Mouse (Mus musculus): ENCODE data around the gene Tnrc6a.

The Tnrc6a gene

DNA sequence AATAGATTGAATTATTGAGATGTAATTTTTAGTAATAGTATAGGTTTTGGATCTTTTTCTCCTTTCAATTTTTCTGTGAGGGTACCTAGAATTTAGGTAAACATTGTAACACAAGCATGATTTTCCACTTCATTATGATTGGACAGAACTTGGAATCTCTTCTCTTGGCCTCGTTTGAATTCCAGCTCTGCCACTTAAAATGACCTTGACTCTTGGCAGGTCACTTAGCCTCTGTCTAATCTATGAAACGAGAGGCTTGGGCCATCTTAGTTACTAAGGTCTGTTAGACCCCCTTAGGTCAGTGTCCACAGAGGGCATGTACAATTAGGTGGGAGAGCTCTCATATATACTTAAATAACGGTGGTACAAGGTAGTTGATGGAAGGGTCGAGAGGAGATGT is 2.4 kb downstream of the Tnrc6a start:
- DNase-seq: no peak

DNA sequence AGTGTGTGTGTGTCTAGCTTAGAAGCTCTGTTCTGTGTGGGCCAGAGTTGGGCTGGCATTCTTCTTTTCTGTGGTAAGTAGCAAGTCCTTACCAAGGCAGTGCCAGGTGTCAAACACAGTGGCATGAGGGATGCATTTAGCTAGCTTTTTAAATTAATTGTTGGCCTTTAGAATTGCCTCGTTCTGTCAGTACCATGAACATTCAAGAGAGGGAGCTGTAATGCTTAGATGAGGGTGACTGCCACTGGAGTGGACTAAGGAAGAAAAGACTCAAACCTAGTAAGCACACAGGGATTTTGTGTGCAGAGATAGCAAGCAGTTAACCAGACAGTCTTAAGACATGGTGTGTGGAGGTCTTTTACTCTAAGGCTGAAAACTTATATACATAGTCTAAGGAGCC is 3.6 kb downstream of the Tnrc6a start:
- no peak for DNase-seq

DNA sequence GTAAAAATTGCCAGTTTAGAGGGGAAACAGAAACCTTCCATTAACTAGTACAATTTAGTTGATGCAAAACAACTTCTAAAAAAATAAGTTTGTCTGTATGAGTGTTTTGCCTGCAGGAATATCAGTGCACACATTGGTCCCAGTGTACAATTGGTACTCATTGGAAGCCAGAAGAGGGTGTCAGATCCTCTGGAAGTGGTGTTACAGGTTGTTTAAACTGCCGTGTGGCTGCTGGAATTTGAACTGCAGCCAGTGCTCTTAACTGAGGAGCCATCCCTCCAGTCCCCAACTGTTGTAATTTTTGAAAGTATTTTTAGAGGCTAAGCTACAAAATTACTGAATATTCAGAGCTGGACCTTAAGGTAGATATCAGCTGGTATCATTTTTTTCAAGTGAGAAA is 4.3 kb downstream of the Tnrc6a start:
- no peak for DNase-seq

DNA sequence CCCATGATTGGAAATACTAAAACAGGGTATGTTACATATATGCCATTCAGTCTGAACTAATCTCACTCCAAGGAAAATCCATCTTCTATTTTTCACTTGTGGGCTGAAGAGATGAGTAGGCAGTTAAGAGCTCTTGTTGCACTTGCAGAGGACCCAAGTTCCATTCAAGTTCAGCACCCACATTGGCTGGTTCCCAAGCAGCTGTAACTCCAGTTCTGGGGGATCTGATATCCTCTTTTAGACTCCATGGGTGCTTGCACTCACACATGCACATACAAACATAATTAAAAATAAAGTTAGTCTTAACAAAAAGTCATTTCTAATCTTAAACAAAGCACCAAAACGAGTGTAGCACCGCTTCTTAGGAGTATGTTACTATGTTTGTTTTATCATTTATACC is 5.4 kb downstream of the Tnrc6a start:
- DNase-seq: no peak

DNA sequence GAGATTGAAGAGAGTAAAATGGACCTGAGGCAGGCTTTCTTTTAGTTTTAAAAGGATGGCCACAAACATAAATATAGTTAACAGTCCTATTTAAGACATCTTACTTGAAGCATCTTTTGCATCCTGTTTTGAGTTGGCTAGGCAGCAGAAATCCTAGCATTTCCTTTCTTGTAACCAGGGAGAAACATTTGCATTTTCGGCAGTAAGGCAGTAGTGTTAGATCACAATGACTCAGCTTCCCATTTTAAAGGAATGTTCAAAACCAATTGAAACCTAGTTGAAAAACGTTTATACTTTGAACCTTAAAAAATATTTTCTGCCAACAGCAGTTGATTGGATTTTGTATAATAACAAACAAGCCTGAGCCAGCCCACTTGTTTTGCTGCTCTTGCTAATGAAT is 6.5 kb downstream of the Tnrc6a start:
- DNase-seq: no peak

DNA sequence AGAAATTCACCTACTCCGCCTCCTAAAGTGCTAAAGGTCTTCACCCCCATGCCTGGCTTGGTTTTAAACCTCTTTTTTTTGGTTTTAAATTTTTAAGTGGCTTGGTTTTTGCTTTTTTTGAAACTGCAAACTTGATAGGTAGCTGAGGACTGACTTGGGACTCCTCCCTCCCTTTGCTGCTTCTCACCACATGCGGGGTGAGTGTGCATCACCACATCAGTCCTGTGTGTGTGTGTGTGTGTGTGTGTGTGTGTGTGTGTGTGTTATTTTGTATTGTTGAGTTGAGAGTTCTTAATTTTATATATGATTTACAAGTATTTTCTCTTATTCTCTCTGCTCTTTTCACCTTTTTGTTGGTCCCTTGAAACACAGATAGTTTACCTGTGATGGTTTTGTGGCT is 8.7 kb downstream of the Tnrc6a start:
- no peak for DNase-seq

DNA sequence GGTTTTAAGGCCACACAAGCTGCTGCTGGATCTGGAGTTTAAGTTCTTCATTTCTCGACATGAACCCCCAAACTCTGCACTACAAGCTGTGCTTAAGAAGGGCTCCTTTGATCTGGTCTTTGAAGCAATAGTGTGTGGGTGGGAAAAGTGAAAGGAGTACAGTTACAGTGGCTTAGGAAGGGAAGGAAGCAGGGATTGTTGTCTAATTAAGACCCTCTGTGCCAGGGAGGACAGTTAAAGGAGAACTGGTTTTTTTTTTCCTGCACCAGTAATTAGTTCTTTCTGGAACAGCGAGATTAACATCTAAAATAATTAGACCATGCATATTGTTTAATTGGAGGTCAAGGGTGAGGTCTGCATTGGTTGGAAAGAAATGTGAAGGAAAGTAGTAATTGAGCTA is 11.2 kb downstream of the Tnrc6a start:
- DNase-seq: no peak

DNA sequence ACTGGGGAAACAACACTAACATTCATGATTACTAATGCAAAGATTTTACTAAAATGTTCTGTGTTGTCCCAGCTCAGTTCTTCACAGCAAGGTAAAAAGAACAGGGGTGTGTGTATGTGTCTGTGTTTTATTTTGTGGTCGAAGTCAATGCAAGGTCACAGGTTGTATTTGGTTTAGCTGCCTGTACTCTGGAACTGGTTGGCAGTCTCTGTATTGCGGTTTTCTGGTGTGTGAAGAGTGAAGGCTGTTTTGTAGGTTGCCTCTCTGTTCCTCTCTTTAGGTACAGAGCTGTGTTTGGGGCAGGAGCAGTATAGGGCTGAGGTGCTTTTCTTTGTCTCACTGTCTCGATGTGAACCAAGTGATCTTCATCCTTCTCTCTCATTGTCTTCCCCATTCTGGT is 12.0 kb downstream of the Tnrc6a start:
- no peak for DNase-seq

DNA sequence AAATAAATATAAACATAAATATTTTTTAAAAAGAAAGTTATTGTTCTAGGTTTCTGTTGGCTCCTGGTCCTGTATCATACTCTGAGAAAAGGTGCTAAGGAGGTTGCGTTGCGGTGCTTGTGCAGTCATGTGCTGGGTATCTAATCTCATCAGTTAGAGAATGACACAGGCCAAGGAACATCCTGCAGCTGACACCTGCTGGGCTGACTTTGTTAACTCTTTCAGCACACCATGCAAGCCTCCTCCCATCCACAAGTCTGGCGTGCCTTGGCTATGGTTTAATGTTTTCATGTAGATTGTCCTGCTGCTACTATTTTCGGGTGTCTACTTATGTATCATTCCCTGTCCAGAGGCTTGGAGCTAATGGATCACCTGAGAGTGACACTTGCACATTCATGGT is 14.3 kb downstream of the Tnrc6a start:
- DNase-seq: no peak

DNA sequence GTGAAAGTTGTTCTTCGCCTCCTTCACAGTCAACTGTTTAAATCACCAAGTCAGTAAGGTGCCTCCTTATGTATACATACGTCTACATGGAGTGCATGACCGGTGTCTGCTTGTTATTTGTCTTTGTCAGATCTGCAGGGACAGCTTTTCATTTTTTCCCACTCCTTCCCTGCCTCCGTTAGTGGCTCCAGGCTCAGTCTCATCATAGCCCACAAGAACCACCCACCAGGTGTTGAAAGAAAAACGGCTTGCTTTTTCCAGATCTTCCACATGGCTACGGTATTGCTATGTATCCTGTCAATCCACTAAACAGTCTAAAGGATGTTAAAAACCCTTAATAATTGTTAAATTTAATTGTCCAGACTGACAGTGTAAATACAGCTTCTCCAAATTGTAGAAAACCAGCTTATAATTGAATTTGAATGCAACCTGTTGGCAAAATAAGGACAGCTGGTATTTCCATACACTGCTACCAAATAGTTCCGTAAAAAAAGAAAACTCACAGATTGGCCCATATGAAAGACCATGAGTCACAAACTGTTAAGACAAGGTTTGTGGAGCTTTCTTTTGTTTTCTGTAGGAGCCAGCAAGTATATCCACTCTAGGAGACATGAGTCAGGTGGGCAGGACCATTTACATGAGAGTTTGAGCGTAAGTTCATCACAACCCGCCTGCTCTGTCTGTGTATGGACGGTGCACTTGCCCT is 22.6 kb downstream of the Tnrc6a start:
- DNase-seq: no peak

DNA sequence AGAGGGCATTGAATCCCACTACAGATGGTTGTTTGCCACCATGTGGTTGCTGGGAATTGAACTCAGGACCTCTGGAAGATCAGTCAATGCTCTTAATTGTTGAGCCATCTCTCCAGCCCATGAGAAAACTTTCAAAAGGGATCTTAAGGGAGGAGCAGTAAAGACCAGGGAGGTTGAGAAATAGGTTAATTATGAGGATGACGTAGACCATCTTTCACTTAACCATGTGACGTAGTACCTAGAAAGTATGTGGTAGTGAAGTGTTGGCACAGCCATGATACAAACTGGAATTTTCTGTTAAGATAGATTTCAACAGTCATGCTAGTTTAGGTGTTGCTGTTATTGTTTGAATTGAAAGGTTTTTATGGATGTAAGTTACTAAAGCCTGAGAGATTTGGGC is 24.1 kb downstream of the Tnrc6a start:
- no peak for DNase-seq

DNA sequence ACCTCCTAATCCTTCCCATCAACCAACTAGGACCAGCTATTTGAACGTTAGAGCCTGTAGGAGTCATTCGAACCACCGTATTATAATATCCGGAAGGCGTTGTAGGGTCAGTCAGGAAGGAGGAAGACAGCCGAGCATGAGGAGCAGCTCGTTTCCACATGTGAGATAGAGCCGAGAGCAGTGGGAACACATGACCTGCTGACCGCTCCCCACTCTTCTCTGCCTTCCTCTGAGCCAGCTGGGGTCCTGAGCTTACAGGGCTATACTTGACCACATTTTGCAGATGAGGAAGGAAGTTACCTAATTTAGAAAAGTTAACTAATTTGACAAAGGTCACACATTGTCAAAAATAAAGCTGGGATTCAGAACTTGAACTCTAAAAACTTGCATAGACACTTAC is 25.2 kb downstream of the Tnrc6a start:
- DNase-seq: no peak

DNA sequence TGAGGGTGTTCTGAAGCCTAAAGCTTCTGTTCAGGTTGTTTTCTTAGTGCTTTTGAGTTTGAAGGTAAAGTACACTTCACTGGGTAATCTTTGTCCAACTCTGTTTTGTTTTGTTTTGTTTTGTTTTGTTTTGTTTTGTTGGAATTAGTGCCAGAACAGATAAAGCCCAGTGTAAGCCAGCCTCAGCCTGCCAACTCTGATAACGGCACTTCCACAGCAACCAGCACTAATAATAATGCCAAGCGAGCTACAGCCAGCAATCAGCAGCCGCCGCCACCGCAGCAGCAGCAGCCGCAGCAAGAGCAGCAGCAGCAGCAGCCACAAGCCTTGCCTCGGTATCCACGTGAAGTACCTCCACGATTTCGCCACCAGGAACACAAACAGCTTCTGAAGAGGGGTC is 38.7 kb downstream of the Tnrc6a start:
- no peak for DNase-seq

DNA sequence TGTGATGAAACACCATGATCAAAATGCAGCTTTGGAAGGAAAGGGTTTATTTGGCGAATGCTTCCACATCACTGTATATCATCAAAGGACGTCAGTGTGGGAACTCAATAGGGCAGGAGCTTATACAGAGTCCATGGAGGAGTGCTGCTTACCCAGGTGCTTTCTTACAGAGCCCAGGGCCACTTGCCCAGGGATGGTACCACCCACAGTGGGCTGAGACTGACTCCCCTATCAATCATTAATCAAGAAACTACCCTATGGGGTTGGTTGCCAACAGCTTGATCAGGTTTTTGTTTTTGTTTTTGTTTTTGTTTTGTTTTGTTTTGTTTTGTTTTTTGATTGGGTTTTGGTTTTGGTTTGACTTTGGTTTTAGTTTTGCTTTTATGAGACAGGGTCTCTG is 43.8 kb downstream of the Tnrc6a start:
- no peak for DNase-seq

DNA sequence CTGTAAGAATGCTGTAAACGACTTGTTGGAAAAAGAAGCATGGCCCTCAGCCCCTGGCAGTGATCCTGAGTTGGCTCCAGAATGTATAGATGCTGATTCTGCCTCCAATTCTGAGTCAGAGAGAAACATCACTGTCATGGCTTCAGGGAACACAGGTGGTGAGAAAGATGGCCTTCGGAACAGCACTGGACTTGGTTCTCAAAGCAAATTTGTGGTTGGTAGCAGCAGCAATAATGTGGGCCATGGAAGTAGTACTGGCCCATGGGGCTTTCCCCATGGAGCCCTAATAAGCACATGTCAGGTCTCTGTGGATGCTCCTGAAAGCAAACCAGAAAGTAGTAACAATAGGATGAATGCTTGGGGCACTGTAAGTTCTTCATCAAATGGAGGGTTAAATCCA is 45.9 kb downstream of the Tnrc6a start:
- DNase-seq: no peak

DNA sequence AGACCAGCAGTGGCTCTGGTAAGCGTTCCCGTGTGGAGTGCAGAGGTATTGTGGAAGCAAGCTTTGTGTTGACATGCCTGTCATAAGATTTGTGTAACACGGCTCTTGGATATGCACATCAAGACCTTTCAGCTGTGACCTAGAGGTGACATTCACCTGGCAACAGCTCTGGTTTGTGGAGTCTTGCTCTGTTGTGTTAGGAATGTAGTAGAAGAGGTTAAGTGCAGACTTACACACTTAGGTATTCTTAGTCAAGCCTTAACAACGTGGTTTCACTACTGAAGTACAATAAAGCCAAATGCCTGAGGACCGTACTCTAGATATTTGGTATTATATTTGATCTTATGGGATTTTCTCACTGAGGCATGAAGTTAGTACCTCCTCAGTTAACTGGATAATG is 48.4 kb downstream of the Tnrc6a start:
- no peak for DNase-seq

DNA sequence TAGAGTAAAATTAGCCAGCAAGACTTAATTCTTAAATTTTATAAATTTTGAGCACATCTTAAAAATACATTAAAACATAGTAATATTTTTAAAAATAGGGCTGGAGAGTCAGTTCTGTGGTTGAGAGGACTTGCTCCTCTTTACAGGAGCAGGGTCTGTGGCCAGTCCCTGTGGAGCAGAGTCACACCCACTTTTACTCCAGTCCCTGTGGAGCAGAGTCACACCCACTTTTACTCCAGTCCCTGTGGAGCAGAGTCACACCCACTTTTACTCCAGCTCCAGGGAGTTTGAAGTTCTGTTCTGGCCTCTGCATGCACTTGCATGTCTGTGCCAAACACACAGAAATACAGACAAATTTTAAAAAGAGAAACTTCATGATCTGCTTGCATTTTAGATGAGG is 53.5 kb downstream of the Tnrc6a start:
- no peak for DNase-seq

DNA sequence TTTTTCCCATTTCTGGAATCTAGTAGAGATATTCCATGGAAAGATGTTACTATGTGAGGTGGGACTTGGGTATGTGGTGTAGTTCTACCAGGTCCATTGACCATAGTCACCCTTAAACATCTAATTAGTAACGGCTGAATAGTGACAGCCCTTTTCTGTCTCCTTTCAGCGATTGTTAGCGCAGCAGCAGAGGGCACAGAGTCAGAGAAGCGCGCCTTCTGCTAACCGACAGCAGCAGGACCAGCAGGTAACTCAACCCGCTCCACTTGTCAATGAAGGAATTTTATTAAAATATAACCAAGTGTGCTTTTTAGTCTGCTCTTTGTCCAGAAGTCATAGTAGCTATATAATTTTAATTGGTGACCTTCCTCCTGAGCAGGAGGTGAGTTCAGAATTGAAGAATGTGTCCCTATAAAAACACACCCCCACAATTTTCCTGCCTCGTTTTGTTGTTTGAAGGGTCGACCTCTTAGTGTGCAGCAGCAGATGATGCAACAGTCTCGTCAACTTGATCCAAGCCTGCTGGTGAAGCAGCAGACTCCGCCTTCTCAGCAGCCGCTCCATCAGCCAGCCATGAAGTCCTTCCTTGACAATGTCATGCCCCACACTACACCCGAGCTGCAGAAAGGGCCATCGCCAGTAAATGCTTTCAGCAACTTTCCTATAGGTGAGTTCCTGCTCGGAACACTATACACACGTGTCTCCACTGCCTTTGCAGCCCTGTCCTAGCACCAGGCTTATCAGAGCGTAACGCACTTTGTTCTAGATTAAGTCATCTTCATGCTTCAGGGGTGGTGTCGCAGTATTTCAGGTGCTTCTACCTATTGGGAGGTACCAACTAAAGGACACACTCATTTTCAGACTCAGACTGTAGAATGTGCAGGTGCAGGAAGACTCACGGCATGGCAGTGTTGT is 58.4 kb downstream of the Tnrc6a start:
- DNase-seq: no peak

DNA sequence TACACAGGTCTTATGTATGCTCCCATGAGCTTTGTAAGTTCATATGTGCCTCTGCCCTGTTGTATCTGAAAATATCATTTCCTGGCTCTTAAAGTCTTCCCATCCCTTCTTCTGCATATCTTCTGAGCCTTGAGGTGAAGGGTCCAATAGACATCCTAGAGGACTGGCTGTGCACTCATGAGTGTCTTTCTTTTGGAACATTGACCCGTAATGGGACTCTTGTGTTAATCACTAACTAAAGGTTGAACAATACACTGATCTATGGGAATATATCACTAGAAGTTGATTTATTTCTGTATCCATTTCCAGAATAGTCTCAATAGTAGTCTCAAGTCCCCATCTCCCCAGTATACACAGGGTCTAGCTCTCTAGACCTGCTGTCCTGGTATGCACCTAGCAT is 61.2 kb downstream of the Tnrc6a start:
- no peak for DNase-seq

DNA sequence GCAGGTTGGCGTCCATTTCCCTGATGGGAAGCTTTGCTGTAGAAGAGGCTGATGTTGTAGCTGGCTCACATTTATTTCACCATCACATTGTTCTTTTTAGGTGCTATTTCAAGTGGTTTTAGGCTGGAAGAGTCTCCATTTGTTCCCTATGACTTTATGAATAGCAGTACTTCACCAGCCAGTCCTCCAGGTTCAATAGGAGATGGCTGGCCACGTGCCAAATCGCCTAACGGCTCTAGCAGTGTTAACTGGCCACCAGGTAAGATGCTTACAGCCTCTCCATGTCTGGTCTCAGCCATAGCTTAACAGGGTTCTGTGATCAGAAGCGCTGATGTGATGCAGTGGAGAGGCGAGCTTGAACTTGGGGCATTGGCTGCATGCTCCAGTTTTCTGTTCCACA is 62.8 kb downstream of the Tnrc6a start:
- peak in 1 of 2 experiments; percentile 25 for DNase-seq

DNA sequence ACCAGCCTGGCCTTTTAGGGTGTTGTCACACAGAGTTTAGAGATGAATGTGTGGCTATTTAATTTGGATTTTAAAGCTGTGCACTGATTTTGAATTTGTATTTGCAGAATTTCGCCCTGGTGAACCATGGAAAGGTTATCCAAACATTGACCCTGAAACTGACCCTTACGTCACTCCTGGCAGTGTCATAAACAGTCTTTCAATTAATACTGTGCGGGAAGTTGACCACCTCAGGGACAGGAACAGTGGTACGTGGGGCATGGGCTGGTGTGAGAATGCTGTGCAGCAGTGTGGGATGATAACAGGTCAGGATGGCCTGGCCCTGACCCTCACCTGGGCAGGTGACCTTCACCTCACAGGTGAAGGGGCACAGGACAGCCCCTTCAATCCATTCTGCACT is 63.6 kb downstream of the Tnrc6a start:
- DNase-seq: no peak

DNA sequence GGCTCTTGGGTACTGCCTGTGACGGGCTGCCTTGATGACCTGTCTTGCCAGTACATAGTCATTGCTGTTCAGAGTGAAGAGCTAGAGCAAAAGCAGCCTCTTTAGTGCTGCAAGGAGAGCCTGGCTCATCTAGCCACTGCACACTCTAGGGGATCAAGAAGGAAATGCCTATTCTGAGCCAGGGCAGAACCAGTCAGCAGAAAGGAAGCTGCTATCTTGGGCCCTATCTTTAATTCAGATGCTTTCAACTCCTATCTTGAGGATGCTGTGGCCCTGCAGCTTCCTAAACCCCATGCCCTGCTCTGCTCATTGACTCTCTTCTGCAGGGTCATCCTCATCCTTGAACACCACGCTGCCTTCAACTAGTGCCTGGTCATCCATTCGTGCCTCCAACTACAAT is 64.8 kb downstream of the Tnrc6a start:
- DNase-seq: no peak

DNA sequence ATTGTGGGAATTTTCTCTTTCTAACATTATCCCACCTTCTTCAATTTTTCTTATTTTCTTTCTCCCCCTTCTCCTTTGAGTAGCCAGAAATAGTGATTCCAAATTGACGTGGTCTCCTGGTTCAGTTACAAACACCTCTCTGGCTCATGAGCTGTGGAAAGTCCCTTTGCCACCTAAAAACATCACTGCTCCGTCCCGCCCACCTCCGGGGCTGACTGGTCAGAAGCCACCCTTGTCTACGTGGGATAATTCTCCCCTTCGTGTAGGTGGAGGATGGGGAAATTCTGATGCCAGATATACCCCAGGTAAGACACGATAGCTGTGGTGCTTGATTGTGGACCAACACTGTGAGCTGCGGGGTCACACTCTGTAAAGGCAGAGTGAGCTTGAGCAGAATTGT is 66.1 kb downstream of the Tnrc6a start:
- DNase-seq: no peak

DNA sequence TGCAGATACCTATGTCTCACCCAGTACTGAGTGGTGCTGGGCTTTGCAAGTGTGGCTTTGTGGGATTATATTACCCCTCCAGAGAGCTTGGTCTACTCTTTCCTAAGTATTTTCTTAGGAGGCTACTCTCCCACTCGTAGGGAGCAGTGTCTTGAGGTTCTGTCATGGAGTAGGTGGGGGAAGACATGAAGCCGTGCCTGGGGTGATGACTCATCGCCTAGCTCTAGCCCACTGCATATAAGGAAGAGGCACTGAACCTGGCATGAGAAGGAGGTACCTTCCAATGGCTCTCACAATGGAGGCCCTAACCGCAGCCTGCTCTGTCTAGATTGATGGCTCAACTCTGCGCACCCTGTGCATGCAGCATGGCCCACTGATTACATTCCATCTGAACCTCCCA is 68.0 kb downstream of the Tnrc6a start:
- no peak for DNase-seq

DNA sequence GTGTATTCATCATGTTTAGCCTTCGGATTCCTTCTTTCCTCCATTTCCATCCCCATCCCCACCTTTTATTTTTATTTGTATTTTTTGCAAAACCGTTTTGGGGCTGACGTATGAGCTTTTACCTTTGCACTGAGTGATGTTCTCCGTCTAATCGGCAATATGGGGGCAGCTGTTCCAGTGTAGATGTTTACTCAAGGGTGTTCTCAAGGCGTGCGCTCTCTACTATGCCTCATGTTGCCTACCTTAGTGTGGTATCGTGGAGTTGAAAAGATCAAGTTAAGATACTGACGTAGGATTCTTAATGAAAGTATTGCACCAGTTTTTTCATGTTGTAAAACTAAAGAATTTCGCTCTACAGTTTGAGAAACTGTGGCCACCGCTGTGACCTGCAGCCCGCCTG is 69.5 kb downstream of the Tnrc6a start:
- DNase-seq: no peak
